Mouse (Mus musculus) C2C12 (cell line): Measurements from ENCODE around the gene Fam149a. TPM values are rescaled to one million over a fixed set of nuclear protein-coding genes. Genes with fewer than 3 reads are reported as not detected.

Experiments
- H3K27me3 ChIP-seq: one replicate; pipeline ENCODE4 v1.6.1; 2011; ENCODE audit not compliant: control insufficient read depth, insufficient read depth, insufficient read length
- H3K36me3 ChIP-seq: one replicate; pipeline ENCODE4 v1.6.1; 2011; ENCODE audit not compliant: control insufficient read depth, insufficient read depth
- H3K4me3 ChIP-seq: one replicate; pipeline ENCODE4 v1.5.1; 2011; ENCODE audit warnings: mild to moderate bottlenecking, control low read depth; ENCODE audit not compliant: poor library complexity, insufficient read depth, severe bottlenecking
- H3K79me2 ChIP-seq: one replicate; pipeline ENCODE4 v1.6.1; 2011; ENCODE audit not compliant: control insufficient read depth, insufficient read depth
- H3K79me3 ChIP-seq: one replicate; pipeline ENCODE4 v1.6.1; 2011; ENCODE audit warnings: low read depth, control low read depth
- H3ac ChIP-seq: one replicate; pipeline ENCODE3; 2011; ENCODE audit warnings: low read depth; ENCODE audit not compliant: control insufficient read depth, insufficient read length
- CEBPB ChIP-seq: IDR thresholded peaks from one replicate; pipeline ENCODE4 v1.6.1; 2011; ENCODE audit warnings: low read depth, mild to moderate bottlenecking, control low read depth, moderate library complexity
- CTCF ChIP-seq: IDR thresholded peaks from one replicate; pipeline ENCODE4 v1.5.1; 2011; ENCODE audit not compliant: control insufficient read depth, insufficient read depth, insufficient read length
- FOSL1 ChIP-seq: IDR thresholded peaks from one replicate; pipeline ENCODE4 v1.8.0; 2011; ENCODE audit warnings: mild to moderate bottlenecking, low read length; ENCODE audit not compliant: poor library complexity, insufficient read depth, severe bottlenecking
- MAX ChIP-seq: IDR thresholded peaks from one replicate; pipeline ENCODE4 v1.6.1; 2011; ENCODE audit warnings: mild to moderate bottlenecking, control low read depth
- MYOD1 ChIP-seq: IDR thresholded peaks from one replicate; pipeline ENCODE4 v1.6.1; 2011; ENCODE audit warnings: low read depth; ENCODE audit not compliant: control insufficient read depth, insufficient read length
- MYOG ChIP-seq: IDR thresholded peaks from one replicate; pipeline ENCODE4 v1.6.1; 2011; ENCODE audit not compliant: control insufficient read depth, insufficient read length; ENCODE audit errors: extremely low read depth
- USF1 ChIP-seq: IDR thresholded peaks from one replicate; pipeline ENCODE4 v1.6.1; 2011; ENCODE audit warnings: low read depth, mild to moderate bottlenecking, control low read depth, moderate library complexity
- long read RNA-seq, 2 experiments: library from polyadenylated mRNA; unstranded; transcript quantifications; one replicate each; pipeline ENCODE4 v2.0.0; 2019 to 2020
- polyA plus RNA-seq: library from polyadenylated mRNA; unstranded; fragments of >200 nt; fragmentation: generic; extraction: Trizol; gene quantifications from one replicate; pipeline ENCODE4 v1.2.1, GENCODE M21; 2012; ENCODE audit warnings: missing spikeins

Gene Fam149a
- polyA plus RNA-seq = 3.5 TPM
- long read RNA-seq, experiment 1, full-length matches to known transcripts = 15 of 21 reads
- long read RNA-seq, experiment 1, partial matches to known transcripts = 2 of 21 reads
- long read RNA-seq, experiment 1, other reads (novel, unspliced or antisense) = 4 of 21 reads
- long read RNA-seq, experiment 2, full-length matches to known transcripts = 99 of 110 reads
- long read RNA-seq, experiment 2, partial matches to known transcripts = 4 of 110 reads
- long read RNA-seq, experiment 2, other reads (novel, unspliced or antisense) = 7 of 110 reads

GRCm38 (mm10) chr8:45381963-45382347, at the start of gene Fam149a:
Fam149a (minus strand) TSS chr8:45382291.
- Histone ChIP-seq H3K36me3 (no peaks in the 10 kb centered on the region), H3ac (no peak within 1 kb of the TSS), H3K79me2 (no peaks in the 10 kb centered on the region), H3K27me3 (peaks cover 20% of the 10 kb centered on the region), H3K4me3 (no peak within 1 kb of the TSS), H3K79me3 (no peaks in the 10 kb centered on the region)
- TF ChIP-seq CTCF (no peak), MYOG (no peak), USF1 (no peak), CEBPB (no peak), MAX (no peak), MYOD1 (no peak), FOSL1 (no peak)

GRCm38 (mm10) chr8:45420151-45420550, 38.1 kb upstream of the Fam149a start:
- H3K79me2 ChIP-seq = no peaks in the 10 kb centered on the region
- TF ChIP-seq USF1 = no peak
- no peak for TF ChIP-seq MYOG
- TF ChIP-seq MYOD1 = no peak
- no peak for TF ChIP-seq MAX
- TF ChIP-seq CEBPB = no peak
- no peak for TF ChIP-seq CTCF
- TF ChIP-seq FOSL1 = no peak

GRCm38 (mm10) chr8:45414965-45415364, 32.9 kb upstream of the Fam149a start:
- Histone ChIP-seq H3K79me3 (no peaks in the 10 kb centered on the region), H3K4me3 (no peak overlapping the region), H3K36me3 (no peaks in the 10 kb centered on the region), H3K27me3 (peaks cover 6% of the 10 kb centered on the region), H3ac (no peak overlapping the region), H3K79me2 (no peaks in the 10 kb centered on the region)
- no peak for TF ChIP-seq CTCF

More at GRCm38 (mm10) chr8:45420151-45420550, 38.1 kb upstream of the Fam149a start:
- Histone ChIP-seq H3K27me3 (no peaks in the 10 kb centered on the region), H3K4me3 (no peak overlapping the region), H3K36me3 (no peaks in the 10 kb centered on the region), H3ac (no peak overlapping the region), H3K79me3 (no peaks in the 10 kb centered on the region)

- peaks cover 6% of the 10 kb centered on the region for H3K27me3 ChIP-seq
- peak within 1 kb of the TSS; percentile 57 for H3ac ChIP-seq
- H3K79me2 ChIP-seq = no peaks in the 10 kb centered on the region
- H3K4me3 ChIP-seq = peak within 1 kb of the TSS; percentile 31
- H3K79me3 ChIP-seq = no peaks in the 10 kb centered on the region
- TF ChIP-seq MAX = no peak
- TF ChIP-seq USF1 = no peak
- TF ChIP-seq FOSL1 = no peak
- TF ChIP-seq MYOD1 = no peak
- TF ChIP-seq CEBPB = no peak
- no peaks in the 10 kb centered on the region for H3K36me3 ChIP-seq
These were observed 28.8 kb upstream of the Fam149a start, which contains the start of gene Tlr3 for GRCm38 (mm10) chr8:45410882-45411281. Tlr3 (minus strand) TSS chr8:45411080.

- H3K79me3 ChIP-seq = no peaks in the 10 kb centered on the region
- no peak for TF ChIP-seq USF1
- TF ChIP-seq MAX = no peak
- no peak for TF ChIP-seq FOSL1
- no peak for TF ChIP-seq MYOG
- TF ChIP-seq CEBPB = no peak
- no peak for TF ChIP-seq MYOD1
- TF ChIP-seq CTCF = no peak
- no peaks in the 10 kb centered on the region for H3K36me3 ChIP-seq
- no peaks in the 10 kb centered on the region for H3K79me2 ChIP-seq
- H3ac ChIP-seq = peak overlapping the region; percentile 57
- peak overlapping the region; percentile 31 for H3K4me3 ChIP-seq
- H3K27me3 ChIP-seq = peaks cover 6% of the 10 kb centered on the region
These were observed 28.2 kb upstream of the Fam149a start for GRCm38 (mm10) chr8:45410146-45410880.

- Histone ChIP-seq H3K36me3 (no peaks in the 10 kb centered on the region), H3K27me3 (peaks cover 6% of the 10 kb centered on the region), H3K4me3 (peak overlapping the region; percentile 31), H3K79me3 (no peaks in the 10 kb centered on the region), H3ac (no peak overlapping the region), H3K79me2 (no peaks in the 10 kb centered on the region)
- no peak for TF ChIP-seq CEBPB
- TF ChIP-seq USF1 = no peak
- TF ChIP-seq MYOG = no peak
- no peak for TF ChIP-seq MAX
- no peak for TF ChIP-seq MYOD1
- TF ChIP-seq FOSL1 = no peak
- no peak for TF ChIP-seq CTCF
These were observed 27.6 kb upstream of the Fam149a start for GRCm38 (mm10) chr8:45409702-45410101.
